Mouse (Mus musculus) left cerebral cortex, adult 18-20 months (tissue): ENCODE results near the gene Ccdc174. TPM values are rescaled to one million over a fixed set of nuclear protein-coding genes. Genes with fewer than 3 reads are reported as not detected.

Experiments
- DNase-seq, 2 experiments: peaks; one replicate each; pipeline ENCODE4 v3.0.0; 2021 to 2022; ENCODE audit warnings: low spot score in 2 of 2, mixed read lengths in 1 of 2
- total RNA-seq, 2 experiments: library from RNA; stranded (reverse); gene quantifications; 2 replicates each; pipeline ENCODE4 v1.2.3; 2021

The Ccdc174 gene
- total RNA-seq, 2 experiments from 2014 or later = 25.1 to 29.3 TPM

- DNase-seq = peak; percentile 38 to 58
Measured at GRCm38 (mm10) chr6:91917286-91917685, 39.4 kb downstream of the Ccdc174 start.

DNA sequence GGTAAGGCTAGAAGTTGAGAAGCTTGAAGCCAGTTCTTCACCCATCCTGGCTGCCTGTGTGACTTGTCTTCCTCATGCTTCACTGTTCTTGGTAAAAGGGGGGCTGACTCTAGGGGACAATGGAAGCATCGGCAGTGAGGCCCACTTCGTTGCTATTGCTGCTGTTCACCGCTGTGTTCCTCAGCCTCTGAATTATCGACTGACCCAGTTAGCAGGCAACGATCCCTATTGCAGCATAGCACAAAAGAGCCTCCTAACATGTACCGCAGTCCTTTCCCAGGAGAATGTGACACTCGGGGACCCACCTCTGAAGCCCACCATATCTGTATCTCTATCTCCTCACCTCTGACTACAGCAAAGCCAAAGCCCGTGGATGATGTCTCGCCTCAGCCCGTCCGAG, 39.9 kb downstream of the Ccdc174 start:
- no peak for DNase-seq

- no peak for DNase-seq
Measured at GRCm38 (mm10) chr6:91931231-91931630, 53.4 kb downstream of the Ccdc174 start.

- no peak for DNase-seq
Measured at GRCm38 (mm10) chr6:91938491-91938890, 60.6 kb downstream of the Ccdc174 start.

DNA sequence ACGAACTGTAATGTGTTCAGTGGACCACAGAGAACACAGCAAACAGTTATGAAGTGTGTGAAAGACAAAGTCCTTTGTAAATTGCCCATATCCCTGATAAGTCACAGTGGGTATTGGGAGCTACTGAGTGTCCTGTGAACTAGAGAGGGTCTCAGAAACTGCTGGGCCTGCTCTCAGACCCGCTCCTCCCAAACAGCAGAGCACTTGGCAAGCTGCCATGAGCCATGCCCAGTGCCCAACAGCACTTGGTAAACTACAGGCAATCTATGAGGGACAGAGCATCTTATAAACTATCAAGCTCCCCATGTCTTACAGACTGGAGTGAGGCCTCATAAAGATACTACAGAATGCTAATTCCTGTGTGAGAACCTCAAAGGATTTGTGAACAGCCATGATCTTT, 70.6 kb downstream of the Ccdc174 start:
- DNase-seq = no peak

Other genes starting within 250 kb of the Ccdc174 start
- gene Slc6a6, start 194.0 kb upstream of the Ccdc174 start, total RNA-seq = 100 to 1,000 TPM; 134 to 137 TPM
- 10 to 100 TPM; 18.0 to 20.1 TPM for gene Grip2, start 50.8 kb upstream of the Ccdc174 start, total RNA-seq
- gene 4930590J08Rik, start 24.8 kb downstream of the Ccdc174 start, total RNA-seq = 1 to 10 TPM; 2.0 to 2.2 TPM
- 1 to 10 TPM; 5.3 to 5.8 TPM for gene Fgd5, start 100.8 kb downstream of the Ccdc174 start, total RNA-seq
- 100 to 1,000 TPM in 1 of 2 experiments, 10 to 100 TPM in 1; 99.1 to 105 TPM for gene Nr2c2, start 213.3 kb downstream of the Ccdc174 start, total RNA-seq